Mouse (Mus musculus): ENCODE measurements at regions not wholly inside any gene's neighbourhood (a gene's known extent, or its start where the extent isn't known, plus 50 kb on each side); places are given as distances from the start of the nearest gene placed in this dataset.

DNA sequence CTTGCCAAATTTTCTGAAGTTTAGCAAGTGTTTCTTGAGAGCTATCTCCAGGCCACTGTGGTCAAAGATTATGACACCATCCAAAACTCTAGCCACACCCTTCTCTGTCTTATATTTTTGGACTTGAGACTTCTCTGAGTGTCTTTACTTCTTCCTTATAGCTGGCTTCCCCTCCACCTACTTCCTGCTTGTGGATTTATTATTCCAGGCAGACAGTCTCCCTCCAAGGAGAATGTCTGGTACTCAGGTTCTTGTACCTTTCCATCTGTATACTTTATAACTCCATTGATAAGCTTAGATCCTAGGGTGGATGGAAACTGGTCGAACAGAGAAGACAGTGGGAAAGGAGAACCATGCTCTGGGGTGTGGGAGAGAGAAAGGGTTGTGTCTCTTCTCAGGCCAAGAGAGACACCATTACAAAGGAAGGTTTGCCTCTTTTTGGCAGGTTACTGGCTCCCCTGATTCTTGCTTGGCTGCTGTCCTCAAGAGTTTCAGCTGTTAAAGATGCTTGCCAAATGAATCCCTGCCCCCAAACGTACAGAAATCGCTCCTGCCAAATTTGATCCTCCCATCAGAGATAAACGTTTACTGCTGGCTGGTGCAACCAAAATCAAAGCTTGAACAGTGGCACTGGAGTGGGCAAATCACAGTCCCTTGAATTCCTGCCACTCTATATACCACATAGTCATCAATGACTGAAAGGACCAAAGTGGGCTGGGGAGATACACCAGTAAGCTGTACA is 125.5 kb downstream of the Rps24 start:
- TF ChIP-seq POLR2A (IDR thresholded peaks at IDR 0.05; ENCODE audit: borderline replicate concordance, extremely low read depth, insufficient read depth, insufficient read length, poor library complexity, severe bottlenecking) (no peak), CTCF (IDR thresholded peaks at IDR 0.05; ENCODE audit: borderline replicate concordance, extremely low read depth, insufficient read depth, insufficient read length) (no peak)

Measured in brain, embryonic 14.5 days (tissue).